Mouse (Mus musculus) small intestine, adult 2 months (tissue): ENCODE results near the gene BC017158.

ENCODE experiments used
- CTCF ChIP-seq: fragments of 200-500 bp; IDR thresholded peaks from 2 replicates; pipeline ENCODE4 v1.5.1; 2012; ENCODE audit warnings: low read depth, mild to moderate bottlenecking, control low read depth, inconsistent platforms, low read length, moderate library complexity, mixed read lengths; ENCODE audit not compliant: insufficient replicate concordance, insufficient read length; ENCODE audit errors: extremely low read depth
- POLR2A ChIP-seq: fragments of 200-500 bp; IDR thresholded peaks from 2 replicates; pipeline ENCODE4 v1.6.1; 2012; ENCODE audit warnings: low read depth, mild to moderate bottlenecking, control low read depth, inconsistent platforms, low read length, moderate library complexity

DNA sequence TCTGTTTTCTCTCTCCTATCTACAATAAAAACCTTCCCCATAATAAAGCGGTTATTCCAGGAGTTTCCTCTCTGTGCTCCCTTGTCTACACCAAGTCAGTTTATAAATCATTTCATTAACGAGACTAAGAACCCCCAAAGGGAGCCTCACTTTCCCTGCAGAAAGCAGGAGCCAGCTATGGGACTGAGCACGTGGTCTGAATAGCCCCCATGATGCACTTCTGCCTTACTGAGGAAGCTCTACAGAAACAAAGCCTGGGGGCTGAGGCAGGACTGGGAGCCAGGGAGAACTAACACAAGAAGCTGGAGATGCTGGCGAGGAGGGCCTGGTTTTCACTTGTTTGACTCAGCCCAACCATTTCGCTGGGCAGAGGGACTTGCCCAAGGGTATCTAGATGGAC is 13.9 kb downstream of the BC017158 start:
- TF ChIP-seq CTCF, result no peak
- TF ChIP-seq POLR2A, result no peak
